Mouse (Mus musculus): ENCODE measurements around the gene Ctss.

DNA sequence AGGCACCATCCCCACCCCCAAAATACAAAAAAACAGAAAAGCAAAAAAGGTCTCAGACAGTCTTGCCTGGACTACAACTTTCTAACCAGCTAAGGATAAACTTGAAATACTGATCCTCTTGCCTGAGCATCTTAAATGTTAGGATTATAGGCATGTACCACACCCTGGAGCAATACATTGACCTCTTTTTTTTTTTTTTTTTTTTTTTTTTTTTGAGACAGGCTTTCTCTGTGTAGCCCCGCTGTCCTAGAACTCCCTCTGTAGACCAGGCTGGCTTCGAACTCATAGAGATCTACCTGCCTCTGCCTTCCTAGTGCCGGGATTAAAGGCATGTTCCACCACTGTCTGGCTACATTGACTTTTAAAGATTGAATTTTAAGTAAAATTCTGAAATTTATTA is 34.2 kb downstream of the Ctss start:
- no peak for TF ChIP-seq CTCF (IDR thresholded peaks at IDR 0.05; ENCODE audit: low read depth, low read length)
- no peak for TF ChIP-seq GATA1 (IDR thresholded peaks at IDR 0.05; ENCODE audit: borderline replicate concordance, low read length)
- no peak for TF ChIP-seq TAL1 (conservative IDR thresholded peaks at IDR 0.05; ENCODE audit: low read depth, low read length)
- TF ChIP-seq POLR2AphosphoS5 (IDR thresholded peaks at IDR 0.05; ENCODE audit: insufficient replicate concordance, low read depth, low read length): no peak
